Mouse (Mus musculus) bone marrow, adult 2 months (tissue): ENCODE measurements around the gene Pxn.

ENCODE experiments used
- CTCF ChIP-seq: fragments of 200-500 bp; IDR thresholded peaks from 2 replicates; pipeline ENCODE4 v1.5.1; 2011; ENCODE audit warnings: low read length, control low read depth; ENCODE audit not compliant: control insufficient read depth, insufficient read depth
- POLR2A ChIP-seq: fragments of 200-500 bp; IDR thresholded peaks from 2 replicates; pipeline ENCODE4 v1.6.1; 2011; ENCODE audit warnings: low read depth, mild to moderate bottlenecking, control low read depth, low read length, borderline replicate concordance; ENCODE audit not compliant: control insufficient read depth

DNA sequence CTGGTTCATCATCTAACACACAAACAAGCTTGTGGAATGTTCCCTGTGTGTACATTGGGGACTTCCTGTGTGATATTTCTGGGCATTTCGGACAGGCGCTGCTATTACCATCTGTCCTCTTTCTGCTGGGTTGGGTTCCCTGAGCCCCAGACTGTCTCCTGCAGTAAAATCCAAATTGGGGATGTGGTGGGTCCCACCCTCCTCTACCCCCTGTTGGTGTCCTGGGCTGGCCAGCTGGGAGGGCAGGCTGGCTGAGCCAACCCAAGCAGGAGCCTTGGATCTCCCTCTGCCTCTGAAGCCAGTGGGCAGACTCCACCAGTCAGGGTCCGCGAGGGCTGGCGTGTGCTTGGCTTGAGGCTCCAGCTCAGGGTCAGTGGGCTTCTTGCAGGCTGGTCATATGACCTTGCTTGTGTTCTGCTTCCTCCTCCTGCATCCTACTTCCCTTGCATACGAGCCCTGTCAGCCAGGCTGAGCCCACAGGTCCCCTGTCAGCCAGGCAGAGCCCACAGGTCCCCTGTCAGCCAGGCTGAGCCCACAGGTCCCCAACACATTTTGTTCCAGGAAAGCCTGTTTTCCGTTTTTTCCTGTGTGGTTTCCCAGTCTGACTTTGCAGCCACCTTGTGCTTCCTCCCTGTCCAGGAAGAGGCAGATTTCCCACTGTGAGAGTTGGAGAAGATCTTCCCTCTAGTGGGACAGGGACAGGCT is 23.4 kb downstream of the Pxn start:
- TF ChIP-seq CTCF (no peak), POLR2A (0 out of 2 replicates have a peak, but pooled peaks have one; percentile 21)
